Mouse (Mus musculus): ENCODE results near the gene Olfr56.
"Not testable (repeated sequence)": the region's sequence is repeated elsewhere in the genome, so short reads cannot be mapped to it uniquely, and the experiment has no call there.

Gene Olfr56

DNA sequence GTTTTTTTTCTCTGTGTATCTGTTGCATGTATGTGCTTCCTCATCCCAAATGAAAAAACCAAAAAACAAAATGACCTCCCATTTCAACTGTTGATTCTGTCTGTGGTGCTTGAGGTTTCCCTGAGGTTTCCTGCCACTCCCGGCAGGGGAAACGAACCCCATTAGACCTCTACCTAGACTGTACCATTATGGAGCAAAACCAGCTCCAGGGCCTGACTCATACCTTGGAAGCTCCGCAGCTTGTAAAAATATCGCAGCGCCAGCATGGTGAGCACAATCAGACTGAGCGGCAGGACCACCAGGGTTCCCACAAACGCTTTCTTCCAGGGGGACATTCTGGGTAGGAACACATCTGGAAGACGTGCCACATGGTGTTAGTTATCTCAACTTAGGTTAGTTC lies 196.7 kb downstream of the Olfr56 start:
- DNase-seq: no peak

- DNase-seq: not testable (repeated sequence)
These were observed 197.5 kb downstream of the Olfr56 start for GRCm38 (mm10) chr11:49176047-49176779.

DNA sequence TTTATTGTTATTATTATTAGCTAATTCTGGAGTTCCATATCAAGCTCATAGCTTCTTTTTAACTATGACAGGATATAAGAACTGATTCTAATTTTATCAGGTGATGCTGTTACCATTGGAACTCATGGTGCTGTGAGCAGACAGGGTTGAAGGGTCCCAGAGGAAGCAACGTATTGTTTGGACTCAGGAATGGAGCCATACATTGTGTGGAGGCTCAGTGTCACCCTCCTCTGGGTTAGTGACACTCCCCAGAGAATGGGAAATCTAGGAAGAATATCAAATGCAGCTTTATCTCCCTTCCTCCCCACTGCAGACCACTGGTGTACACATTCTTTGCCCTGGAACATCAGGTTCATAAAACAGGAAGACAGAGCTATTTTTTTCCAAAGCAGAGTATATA lies 204.5 kb downstream of the Olfr56 start:
- DNase-seq: no peak

Data from cerebellum, adult 9-10 months (tissue).